Mouse (Mus musculus) T-helper 2 cell (primary cell): ENCODE measurements around the gene Fgr.

Source experiments
- in situ Hi-C: fragments of 300-600 bp; cut with MboI, MseI; formaldehyde crosslinking; loops from one replicate; pipeline ENCODE4 v1.15.1; 2025; ENCODE audit warnings: high pct_unique_total_duplicates

The Fgr gene

GRCm38 (mm10) chr4:133035446-133035845, 61.6 kb downstream of the Fgr start:
- in situ Hi-C loops = no loop called here

GRCm38 (mm10) chr4:133035946-133036345, 62.1 kb downstream of the Fgr start:
- in situ Hi-C loops = no loop called here

- in situ Hi-C loops = no loop called here
These were observed 63.4 kb downstream of the Fgr start for GRCm38 (mm10) chr4:133037293-133037692.

- in situ Hi-C loops = no loop called here
These were observed 63.9 kb downstream of the Fgr start for GRCm38 (mm10) chr4:133037798-133038197.

- in situ Hi-C loops = no loop called here
These were observed 64.7 kb downstream of the Fgr start for GRCm38 (mm10) chr4:133038521-133039115.

- in situ Hi-C loops = no loop called here
These were observed 65.4 kb downstream of the Fgr start for GRCm38 (mm10) chr4:133039116-133039819.

- in situ Hi-C loops = no loop called here
These were observed 65.9 kb downstream of the Fgr start for GRCm38 (mm10) chr4:133039832-133040231.

- in situ Hi-C loops = no loop called here
These were observed 66.5 kb downstream of the Fgr start for GRCm38 (mm10) chr4:133040241-133040904.

- in situ Hi-C loops = no loop called here
These were observed 68.3 kb downstream of the Fgr start for GRCm38 (mm10) chr4:133042244-133042643.

- in situ Hi-C loops = no loop called here
These were observed 69.0 kb downstream of the Fgr start for GRCm38 (mm10) chr4:133042651-133043635.

- in situ Hi-C loops = no loop called here
These were observed 70.1 kb downstream of the Fgr start for GRCm38 (mm10) chr4:133043798-133044646.

- in situ Hi-C loops = loop anchor here (5.0 kb wide), 1 partner anchor 82 kb away; no protein-coding TSS in a partner anchor
These were observed 70.8 kb downstream of the Fgr start for GRCm38 (mm10) chr4:133044647-133045094.

- in situ Hi-C loops = loop anchor here (5.0 kb wide), 1 partner anchor 84 kb away; no protein-coding TSS in a partner anchor
These were observed 72.0 kb downstream of the Fgr start for GRCm38 (mm10) chr4:133045771-133046474.

GRCm38 (mm10) chr4:133046691-133047352, 72.9 kb downstream of the Fgr start:
- in situ Hi-C loops = loop anchor here (5.0 kb wide), 1 partner anchor 85 kb away; no protein-coding TSS in a partner anchor

- in situ Hi-C loops = loop anchor here (5.0 kb wide), 1 partner anchor 85 kb away; no protein-coding TSS in a partner anchor
These were observed 73.6 kb downstream of the Fgr start for GRCm38 (mm10) chr4:133047353-133048105.

- in situ Hi-C loops = loop anchor here (5.0 kb wide), 1 partner anchor 87 kb away; no protein-coding TSS in a partner anchor
These were observed 75.4 kb downstream of the Fgr start for GRCm38 (mm10) chr4:133049071-133049920.

- in situ Hi-C loops = no loop called here
These were observed 76.4 kb downstream of the Fgr start for GRCm38 (mm10) chr4:133050196-133050836.
